Mouse (Mus musculus) 3134 (cell line): Measurements from ENCODE around the gene Rnf227.

Experiments
- DNase-seq: peaks from one replicate; pipeline ENCODE4 v3.0.0-alpha.2; 2011; ENCODE audit warnings: low spot score; ENCODE audit not compliant: insufficient read length; ENCODE audit errors: extremely low read depth

The Rnf227 gene

DNA sequence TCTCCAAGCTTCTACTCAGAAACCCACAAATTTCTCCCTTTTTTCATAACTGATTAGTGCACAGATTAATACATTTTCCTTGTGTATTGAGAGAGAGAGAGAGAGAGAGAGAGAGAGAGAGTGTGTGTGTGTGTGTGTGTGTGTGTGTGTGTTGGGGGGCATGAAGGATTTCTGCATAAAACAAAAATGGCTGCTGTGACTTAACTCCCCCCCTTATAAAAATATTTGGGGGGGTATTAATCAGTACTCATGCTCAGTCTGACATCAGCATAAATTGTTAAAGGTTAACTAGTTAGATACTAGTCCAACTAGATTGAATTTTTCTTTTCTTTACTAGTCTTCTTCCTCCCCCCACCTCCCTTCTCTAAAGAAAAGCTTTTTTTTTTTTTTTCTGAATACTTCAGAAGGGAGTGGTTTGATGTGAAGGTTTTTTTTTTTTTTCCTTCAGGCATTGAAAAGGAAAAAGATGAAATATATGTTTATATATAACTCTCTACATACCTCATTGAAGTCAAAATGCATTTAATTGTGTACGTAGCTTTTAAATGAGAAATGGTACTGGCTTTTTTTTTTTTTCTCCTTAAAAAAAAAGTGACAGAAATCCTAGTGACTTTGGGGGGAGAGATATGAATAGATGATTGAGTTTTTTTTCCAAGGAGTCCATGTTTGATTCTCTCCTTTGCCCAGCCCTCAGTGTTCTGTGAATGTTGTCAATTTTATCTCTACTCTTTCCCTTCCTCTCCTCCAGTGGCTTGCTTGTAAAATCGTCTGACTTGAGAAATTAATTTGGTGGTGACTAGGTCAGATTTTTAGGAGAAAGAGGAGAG is 29.9 kb downstream of the Rnf227 start:
- DNase-seq = no peak

DNA sequence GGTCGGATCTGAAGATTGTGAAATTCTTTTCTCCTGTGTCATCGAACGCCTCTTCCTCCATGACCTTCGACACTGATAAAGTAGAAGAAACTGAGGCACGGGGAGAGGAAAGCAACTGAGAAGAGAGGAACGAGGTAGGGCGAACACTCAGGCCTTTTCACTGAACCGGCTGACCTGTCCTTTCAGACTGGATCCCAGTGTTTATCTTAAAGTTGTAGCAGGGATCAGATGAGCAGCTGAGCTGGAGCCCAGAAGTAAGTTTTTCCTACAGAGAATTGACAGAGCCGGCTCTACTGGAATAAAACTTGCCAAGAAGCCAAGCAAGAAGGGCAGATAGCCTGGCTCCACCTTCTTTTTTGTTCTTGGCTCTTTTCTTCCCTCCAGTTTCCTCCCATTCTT is 30.6 kb downstream of the Rnf227 start:
- DNase-seq = no peak

DNA sequence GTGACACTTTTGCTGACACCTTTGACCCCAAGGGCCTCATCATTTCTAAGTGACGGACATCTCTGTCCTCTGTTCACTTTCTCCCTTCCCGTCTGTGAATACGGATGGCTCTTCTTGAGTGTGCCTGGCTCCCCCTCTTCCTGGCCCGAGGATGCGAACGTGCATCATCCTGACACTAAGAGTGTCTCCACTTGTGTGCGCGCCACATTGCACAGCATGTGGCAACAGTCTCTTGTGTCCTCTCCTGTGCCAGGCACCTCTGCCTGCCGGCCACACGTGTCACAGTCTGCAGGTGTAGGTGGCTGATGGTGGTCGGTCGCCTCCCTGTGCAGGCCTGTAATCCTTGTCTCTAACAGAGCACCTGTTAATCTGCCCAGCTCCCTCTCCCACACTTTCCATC is 31.3 kb downstream of the Rnf227 start:
- DNase-seq = no peak

DNA sequence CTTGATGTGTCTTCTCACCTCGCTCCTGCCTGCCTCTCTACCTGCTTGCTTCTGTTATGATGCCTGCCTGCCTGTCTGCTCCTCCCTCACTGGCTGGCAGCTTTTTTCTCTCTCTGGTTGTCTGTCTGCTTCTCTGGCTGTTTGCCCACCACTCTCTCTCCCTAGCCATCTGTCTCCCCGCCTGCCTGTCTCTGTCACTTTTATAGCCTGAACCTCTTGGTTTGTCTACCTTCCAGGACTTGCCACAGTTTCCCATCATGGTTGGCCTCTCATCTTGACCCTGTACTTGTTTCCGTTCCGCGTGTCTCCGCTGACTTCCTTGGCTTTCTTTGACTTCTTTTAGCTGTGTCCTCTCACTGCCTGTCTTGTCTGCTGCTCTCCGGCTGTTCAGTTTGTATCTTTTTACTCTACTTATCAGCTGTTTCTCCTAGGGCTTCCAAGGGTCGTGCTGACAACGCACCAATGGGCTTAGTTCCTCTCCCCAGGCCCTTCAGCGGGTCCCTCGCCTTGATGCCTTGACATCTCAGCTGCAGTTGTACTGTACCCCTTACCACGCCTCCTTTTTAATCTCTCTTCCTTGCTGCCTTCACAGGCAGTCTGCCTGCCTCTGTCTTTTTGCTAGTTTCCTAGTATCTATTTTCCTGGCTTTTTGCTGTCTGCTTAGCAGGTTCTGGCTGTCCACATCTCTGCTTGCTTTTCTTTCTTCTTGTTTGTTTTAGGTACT is 32.0 kb downstream of the Rnf227 start:
- no peak for DNase-seq

DNA sequence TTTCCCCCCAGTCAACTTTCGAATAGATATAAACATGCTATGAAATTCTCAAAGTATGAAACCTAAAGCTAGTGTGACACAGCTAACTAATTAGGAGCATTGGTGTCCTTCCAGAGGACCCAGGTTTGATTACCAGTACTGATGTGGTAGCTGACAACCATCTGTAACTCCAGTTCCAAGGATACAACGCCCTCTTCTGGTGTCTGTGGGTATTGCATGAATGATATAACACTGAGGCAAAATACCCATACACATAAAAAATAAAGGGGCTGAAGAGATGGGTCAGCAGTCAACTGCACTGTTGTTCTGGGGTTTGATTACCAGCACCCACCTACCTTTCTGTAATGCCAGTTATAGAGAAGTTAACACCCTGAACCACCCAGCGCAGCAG is 32.5 kb downstream of the Rnf227 start:
- DNase-seq = no peak

DNA sequence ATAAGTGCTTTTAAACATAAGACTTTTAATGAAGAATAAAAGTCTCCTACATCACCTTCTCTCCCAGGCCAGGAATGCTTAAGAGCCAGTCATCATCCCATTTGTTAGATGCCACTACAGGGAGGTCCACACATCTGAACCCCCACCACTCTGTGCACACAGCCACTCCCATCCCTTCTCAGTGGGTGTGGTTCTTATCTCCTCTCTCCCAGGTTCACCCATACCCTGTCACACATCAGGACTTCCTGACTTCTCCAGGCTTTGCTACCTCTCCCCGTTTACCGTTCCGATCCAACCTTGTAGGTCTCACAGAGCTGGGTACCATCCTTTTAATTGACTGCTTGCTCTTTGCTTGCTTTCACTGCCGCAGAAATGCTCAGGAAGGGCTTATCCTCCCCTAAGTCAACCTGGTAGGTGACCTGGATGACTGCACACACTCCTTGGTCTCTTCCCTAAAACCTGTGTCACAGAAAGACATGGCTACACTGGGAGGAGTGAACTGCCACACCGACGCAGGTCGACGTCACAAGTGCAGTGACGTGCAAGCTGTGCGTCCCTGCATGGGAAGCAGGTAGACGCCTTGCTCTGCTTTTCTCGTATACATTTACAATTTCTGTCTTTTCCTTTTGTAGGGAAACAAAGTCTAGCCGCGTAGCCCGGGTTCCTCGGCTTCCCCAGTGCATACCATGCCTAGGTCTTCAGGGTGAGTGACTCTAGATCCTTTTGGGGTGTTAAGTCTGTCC is 33.1 kb downstream of the Rnf227 start:
- no peak for DNase-seq

DNA sequence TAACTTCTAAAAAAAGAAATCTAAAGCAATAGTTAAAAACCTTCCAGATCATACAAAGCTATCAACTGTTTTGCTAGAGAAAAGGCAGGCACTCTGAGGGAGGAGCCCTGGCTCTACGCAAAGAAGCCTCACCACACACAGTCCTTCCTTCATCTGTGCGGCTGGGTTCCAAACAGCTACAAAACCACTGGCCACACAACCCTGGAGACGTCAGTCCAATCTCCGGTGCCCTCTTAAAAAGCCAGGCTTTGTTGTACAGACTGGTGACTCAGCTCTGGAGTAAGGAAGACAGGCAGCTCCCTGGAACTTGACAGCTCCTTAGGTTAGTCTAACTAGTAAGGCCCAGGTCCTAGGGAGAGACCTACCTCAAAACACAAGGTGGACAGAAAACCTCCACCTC is 35.4 kb downstream of the Rnf227 start:
- peak; percentile 71 for DNase-seq

DNA sequence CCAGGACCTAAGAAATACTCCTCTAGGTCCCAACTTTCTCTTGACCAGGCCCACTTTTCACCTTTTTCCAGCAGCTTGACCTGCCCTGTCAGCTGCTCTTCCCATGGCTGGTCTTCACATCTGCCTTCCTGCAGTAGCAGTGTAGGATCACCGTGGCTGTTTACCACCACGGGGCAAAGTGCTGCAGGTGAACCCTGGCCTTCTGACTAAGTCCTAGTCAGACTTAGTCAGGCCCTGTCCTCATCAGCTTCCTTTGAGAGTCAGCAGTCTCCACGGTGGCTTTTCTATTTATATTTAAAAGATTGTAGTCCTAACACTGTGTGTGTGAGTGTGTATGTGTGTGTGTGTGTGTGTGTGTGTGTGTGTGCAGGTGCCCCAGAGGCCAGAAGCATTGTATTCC is 37.5 kb downstream of the Rnf227 start:
- no peak for DNase-seq

DNA sequence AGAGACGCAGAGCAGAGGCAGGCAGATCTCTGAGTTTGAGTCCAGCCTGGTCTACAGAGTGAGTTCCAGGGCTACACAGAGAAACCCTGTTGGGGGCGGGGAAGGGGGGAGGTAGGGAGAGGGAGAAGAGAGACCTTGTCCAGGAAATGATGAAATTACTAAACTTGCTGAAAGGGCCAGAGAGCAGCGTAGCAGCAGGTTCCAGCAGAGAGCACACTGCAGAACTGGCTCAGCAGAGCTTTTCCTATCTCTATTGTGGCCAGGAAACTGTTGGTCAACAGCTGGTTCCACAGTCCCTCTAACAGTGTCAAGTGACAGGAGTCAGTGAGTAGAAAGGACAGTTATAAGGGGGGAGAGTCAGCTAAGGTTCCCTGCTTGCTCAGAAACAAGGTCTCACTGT is 39.3 kb downstream of the Rnf227 start:
- no peak for DNase-seq

DNA sequence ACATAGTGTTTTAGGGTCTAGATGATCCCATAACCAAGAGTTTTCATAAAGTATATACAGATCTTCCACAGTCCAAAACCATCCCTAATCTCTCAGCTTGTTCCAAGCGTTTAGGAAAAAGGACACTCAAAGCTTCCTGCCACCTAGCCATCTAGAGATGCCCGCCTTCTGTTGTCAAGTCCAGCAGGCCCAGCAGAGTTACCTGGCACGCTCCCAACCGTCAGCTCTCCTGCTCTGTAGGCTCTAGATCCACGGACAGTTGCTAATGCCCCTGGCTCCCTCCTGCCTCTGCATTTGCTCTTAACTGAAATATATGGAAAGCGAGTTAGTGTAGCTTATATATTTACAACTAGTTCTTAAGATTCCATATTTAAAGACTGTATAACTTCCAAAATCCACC is 41.1 kb downstream of the Rnf227 start:
- no peak for DNase-seq

DNA sequence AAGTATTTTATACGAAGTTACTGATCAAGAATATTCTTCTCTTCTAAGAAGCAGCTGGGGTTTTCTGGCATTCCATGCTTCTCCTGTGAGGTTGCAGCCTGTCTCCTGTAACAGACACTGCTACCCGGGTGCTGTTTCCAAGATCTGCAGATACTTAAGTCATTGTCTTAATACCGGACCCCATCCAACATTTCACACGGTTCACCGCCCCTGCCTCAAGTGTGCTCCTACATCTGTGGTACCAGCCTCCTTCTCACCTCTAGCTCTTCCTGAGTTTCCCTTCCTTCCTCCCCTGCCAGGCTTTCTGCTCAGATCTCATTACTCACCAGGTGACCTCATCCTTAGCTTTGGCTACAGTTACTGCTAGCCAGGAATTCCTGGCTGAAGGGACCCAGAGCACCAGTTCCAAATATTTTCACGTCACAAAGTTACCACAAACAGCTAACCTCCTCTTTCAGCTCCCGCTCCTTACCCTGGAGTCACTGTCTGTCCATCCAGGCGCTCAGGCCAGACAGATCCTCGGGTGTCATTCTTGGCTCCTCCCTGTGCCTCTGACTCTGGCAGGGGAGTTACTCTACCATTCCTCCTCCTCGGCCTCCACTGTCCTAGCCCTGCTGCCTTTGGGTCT is 42.3 kb downstream of the Rnf227 start:
- DNase-seq = peak; percentile 77

DNA sequence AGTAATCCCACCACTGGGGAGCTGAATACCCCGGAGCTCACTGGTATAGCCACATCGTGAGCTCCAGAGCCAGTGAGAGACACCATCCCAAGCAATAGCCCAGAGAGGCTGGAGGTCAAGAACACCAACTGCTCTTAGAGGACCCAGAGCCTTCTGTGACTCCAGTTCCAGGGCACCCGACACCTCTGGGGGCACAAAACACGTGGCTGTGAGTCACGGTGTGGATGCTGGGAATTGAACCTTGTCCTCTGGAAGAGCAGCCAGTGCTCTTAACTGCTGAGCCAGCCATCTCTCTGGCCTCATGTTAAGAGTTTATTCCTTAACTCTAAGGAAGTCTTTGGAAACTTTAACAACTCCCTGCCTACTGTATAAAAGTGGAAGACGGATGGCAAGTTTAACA is 44.7 kb downstream of the Rnf227 start:
- no peak for DNase-seq

DNA sequence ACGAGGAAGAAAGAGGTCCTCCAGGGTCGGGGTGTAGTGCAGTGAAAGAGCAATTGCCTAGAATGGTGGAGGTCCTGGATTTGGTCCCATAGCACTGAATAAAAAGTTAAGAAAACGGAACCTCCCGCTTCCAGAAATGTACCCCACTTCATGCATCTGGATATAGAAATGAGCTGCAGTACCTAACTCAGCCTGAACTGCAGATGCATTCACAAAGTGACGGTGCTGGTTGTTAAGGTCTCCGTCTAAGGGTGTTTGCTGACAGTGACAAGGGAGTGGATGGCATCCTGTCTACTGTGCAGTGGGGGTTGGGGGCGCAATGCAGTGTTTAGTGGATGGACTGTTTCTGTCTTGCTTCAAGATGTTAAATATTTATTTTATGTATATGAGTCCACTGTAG is 46.5 kb downstream of the Rnf227 start:
- no peak for DNase-seq

DNA sequence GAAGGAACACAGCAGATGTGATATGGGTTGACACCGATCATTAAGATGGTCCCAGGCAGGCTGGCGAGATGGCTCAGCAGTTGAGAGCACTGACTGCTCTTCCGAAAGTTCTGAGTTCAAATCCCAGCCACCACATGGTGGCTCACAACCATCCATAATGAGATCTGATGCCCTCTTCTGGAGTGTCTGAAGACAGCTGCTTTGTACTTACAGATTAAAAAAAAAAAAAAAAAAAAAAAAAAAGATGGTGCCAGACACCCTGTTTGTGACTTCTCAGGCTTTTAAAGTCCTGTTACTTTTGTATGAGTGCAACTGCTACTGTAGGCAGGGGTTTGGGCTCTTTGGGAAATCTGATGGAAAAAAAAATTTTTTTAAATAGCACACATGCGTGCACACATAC is 48.4 kb downstream of the Rnf227 start:
- no peak for DNase-seq

DNA sequence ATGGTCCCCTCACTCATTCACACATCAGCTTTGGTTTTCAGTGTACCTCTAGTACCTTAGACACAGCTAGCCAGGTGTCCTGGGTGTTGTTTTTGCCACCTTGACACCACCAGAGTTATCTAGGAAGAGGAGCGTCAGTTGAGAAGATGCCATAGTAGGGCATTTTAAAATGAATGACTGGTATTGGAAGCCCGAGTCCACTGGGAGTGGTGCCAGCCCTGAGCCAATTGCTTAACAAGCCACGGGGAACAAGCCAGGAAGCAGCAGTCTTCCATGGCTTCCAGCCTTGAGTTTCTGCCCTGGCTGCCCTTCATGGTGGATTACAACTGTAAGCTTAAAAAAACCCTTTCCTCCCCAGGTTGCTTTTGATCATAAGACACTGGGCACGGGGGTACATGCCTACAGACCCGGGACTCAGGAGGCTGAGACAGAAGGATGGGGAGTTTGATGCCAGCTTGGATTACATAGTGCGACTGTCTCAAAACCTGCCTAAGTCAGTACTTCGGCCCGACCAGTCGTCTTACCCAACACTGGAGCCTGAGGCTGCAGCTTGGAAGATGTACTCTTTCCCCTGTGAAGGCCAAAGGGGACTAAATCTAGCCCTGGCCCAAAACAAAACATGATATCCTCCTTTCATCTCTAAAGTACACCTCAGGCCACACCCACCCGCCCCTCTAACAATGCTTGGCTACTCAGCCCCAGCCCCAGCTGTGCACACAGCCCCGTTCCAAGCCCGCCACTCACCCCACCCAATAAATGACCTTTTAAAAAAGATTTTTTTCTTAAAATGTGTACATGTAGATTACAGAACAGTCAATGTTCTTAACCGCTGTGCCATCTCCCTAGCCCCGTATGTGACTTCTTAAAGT is 49.5 kb downstream of the Rnf227 start:
- no peak for DNase-seq

DNA sequence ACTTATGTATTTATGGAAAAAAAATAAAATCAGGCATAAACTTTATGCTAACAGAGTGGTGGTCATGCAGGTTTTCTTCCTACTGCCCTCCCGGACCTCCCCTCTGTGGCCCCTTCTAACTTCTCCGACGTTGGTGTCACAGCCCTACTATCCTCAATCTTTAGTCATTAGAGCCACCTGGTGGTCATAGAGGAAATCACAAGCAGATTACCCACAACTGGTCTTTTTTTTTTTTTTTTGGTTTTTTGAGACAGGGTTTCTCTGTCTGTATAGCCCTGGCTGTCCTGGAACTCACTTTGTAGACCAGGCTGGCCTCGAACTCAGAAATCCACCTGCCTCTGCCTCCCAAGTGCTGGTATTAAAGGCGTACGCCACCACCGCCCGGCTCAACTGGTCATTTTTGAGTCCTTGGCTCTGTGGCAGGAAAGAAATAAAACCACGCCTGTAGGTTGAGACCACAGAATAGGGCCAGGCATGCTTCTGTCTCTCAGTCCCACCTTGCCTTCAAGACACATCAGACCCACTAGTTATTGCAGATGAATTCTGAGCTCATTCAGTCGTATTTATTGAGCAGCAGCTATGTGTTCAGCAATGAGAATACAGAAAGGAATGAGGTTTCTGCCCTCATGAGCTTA is 50.3 kb downstream of the Rnf227 start:
- DNase-seq = no peak
